Mouse (Mus musculus) neural tube, embryonic 13.5 days (tissue): ENCODE results near the gene D930007J09Rik. TPM values are rescaled to one million over a fixed set of nuclear protein-coding genes. Genes with fewer than 3 reads are reported as not detected.
A peak's percentile ranks its signal among the peaks of the same experiment; 100 is the strongest.

Experiments used
- ATAC-seq: fragments of 200-750 bp; cut with Nextera tagmentation; 2 replicates; pipeline ENCODE4 v1.8.0; 2017; ENCODE audit warnings: low read depth, mild to moderate bottlenecking, moderate TSS enrichment, moderate library complexity
- H3K27ac ChIP-seq: fragments of 300-500 bp; sonication (generic); replicated peaks from 2 replicates; pipeline ENCODE4 v1.5.1; 2015; ENCODE audit warnings: moderate library complexity, mild to moderate bottlenecking, inconsistent platforms
- H3K27me3 ChIP-seq: fragments of 300-500 bp; sonication (generic); 2 replicates; pipeline ENCODE4 v1.6.1; 2015; ENCODE audit warnings: mild to moderate bottlenecking, inconsistent platforms
- H3K36me3 ChIP-seq: fragments of 300-500 bp; sonication (generic); 2 replicates; pipeline ENCODE4 v1.6.1; 2015; ENCODE audit warnings: mild to moderate bottlenecking, inconsistent platforms
- H3K4me1 ChIP-seq: fragments of 300-500 bp; sonication (generic); replicated peaks from 2 replicates; pipeline ENCODE4 v1.6.1; 2015; ENCODE audit warnings: inconsistent platforms
- H3K4me2 ChIP-seq: fragments of 300-500 bp; sonication (generic); 2 replicates; pipeline ENCODE4 v1.6.1; 2015; ENCODE audit warnings: inconsistent platforms, mild to moderate bottlenecking, moderate library complexity
- H3K4me3 ChIP-seq: fragments of 300-500 bp; sonication (generic); 2 replicates; pipeline ENCODE4 v1.5.1; 2015; ENCODE audit warnings: mild to moderate bottlenecking, inconsistent platforms
- H3K9ac ChIP-seq: fragments of 300-500 bp; sonication (generic); 2 replicates; pipeline ENCODE4 v1.6.1; 2015; ENCODE audit warnings: moderate library complexity, mild to moderate bottlenecking, inconsistent platforms
- H3K9me3 ChIP-seq: fragments of 300-500 bp; sonication (generic); 2 replicates; pipeline ENCODE4 v1.6.1; 2016; ENCODE audit warnings: inconsistent platforms
- WGBS: fragments of 180-500 bp; shearing (Covaris S2); methylation state at CpG from one replicate; pipeline ENCODE4 v1.1.7; 2015; 5-methylcytosine and 5-hydroxymethylcytosine counted together
- polyA plus RNA-seq: library from polyadenylated mRNA; unstranded; fragments of >200 nt; fragmentation: Nextera tagmentation; extraction: Ambion mirVana; gene quantifications from 2 replicates; pipeline ENCODE4 v1.2.1, GENCODE M21; 2015

Gene D930007J09Rik
- polyA plus RNA-seq, 1 experiment from 2014 or later: not detected

GRCm38 (mm10) chr13:32806820-32807219 lies 4.2 kb upstream of the D930007J09Rik start:
- Histone ChIP-seq H3K9ac (no peak overlapping the region), H3K27me3 (no peaks in the 10 kb centered on the region), H3K4me2 (no peak overlapping the region), H3K9me3 (no peaks in the 10 kb centered on the region), H3K27ac (no peak overlapping the region), H3K4me3 (no peak overlapping the region), H3K36me3 (peaks cover 41% of the 10 kb centered on the region), H3K4me1 (peaks cover 28% of the 10 kb centered on the region)
- ATAC-seq: no peak
- 73% methylated on average over 7 of the region's 7 CpGs for WGBS

- no peak for ATAC-seq
- H3K27ac ChIP-seq: no peak overlapping the region
- H3K4me1 ChIP-seq: peaks cover 34% of the 10 kb centered on the region
- H3K9me3 ChIP-seq: no peaks in the 10 kb centered on the region
- peaks cover 26% of the 10 kb centered on the region for H3K36me3 ChIP-seq
- peak overlapping the region; percentile 70 for H3K4me2 ChIP-seq
- H3K27me3 ChIP-seq: no peaks in the 10 kb centered on the region
- WGBS: 55% methylated on average over 4 of the region's 4 CpGs
- H3K4me3 ChIP-seq: peak overlapping the region; percentile 89
- peak overlapping the region; percentile 90 for H3K9ac ChIP-seq
Measured at GRCm38 (mm10) chr13:32803701-32804345, 1.2 kb upstream of the D930007J09Rik start.

GRCm38 (mm10) chr13:32801693-32802221 lies 892 bp downstream of the D930007J09Rik start, which contains the start of gene Wrnip1:
TSS of gene Wrnip1 (plus strand) at chr13:32802038.
- Histone ChIP-seq H3K9me3 (no peaks in the 10 kb centered on the region), H3K27me3 (no peaks in the 10 kb centered on the region), H3K27ac (peak within 1 kb of the TSS; percentile 94), H3K4me3 (peak within 1 kb of the TSS; percentile 89), H3K4me1 (peaks cover 31% of the 10 kb centered on the region), H3K4me2 (peak within 1 kb of the TSS; percentile 70), H3K9ac (peak within 1 kb of the TSS; percentile 90), H3K36me3 (peaks cover 8% of the 10 kb centered on the region)
- under 1% methylated on average over 49 of the region's 51 CpGs for WGBS
- ATAC-seq: peak; percentile 99

GRCm38 (mm10) chr13:32800859-32801258 lies 1.8 kb downstream of the D930007J09Rik start:
- no peaks in the 10 kb centered on the region for H3K27me3 ChIP-seq
- peak overlapping the region; percentile 55 for H3K4me2 ChIP-seq
- ATAC-seq: no peak
- peak overlapping the region; percentile 56; the same call in 1 of the 2 replicates for H3K9ac ChIP-seq
- no peaks in the 10 kb centered on the region for H3K9me3 ChIP-seq
- peaks cover 31% of the 10 kb centered on the region for H3K4me1 ChIP-seq
- no peaks in the 10 kb centered on the region for H3K36me3 ChIP-seq
- H3K4me3 ChIP-seq: peak overlapping the region; percentile 89; the same call in 1 of the 2 replicates
- H3K27ac ChIP-seq: peak overlapping the region; percentile 57; the same call in 1 of the 2 replicates

GRCm38 (mm10) chr13:32799131-32799530 lies 3.5 kb downstream of the D930007J09Rik start:
- no peak for ATAC-seq
- Histone ChIP-seq H3K4me2 (no peak overlapping the region), H3K9me3 (no peaks in the 10 kb centered on the region), H3K27ac (no peak overlapping the region), H3K4me3 (no peak overlapping the region), H3K27me3 (no peaks in the 10 kb centered on the region), H3K9ac (no peak overlapping the region), H3K36me3 (no peaks in the 10 kb centered on the region), H3K4me1 (peaks cover 20% of the 10 kb centered on the region)
- WGBS: 84% methylated on average over 2 of the region's 2 CpGs

- no peak for ATAC-seq
- 78% methylated on average over 1 of the region's 1 CpGs for WGBS
Measured at GRCm38 (mm10) chr13:32797085-32797484, 5.6 kb downstream of the D930007J09Rik start.

GRCm38 (mm10) chr13:32795166-32795565 lies 7.5 kb downstream of the D930007J09Rik start:
- no peaks in the 10 kb centered on the region for H3K36me3 ChIP-seq
- no peak overlapping the region for H3K27ac ChIP-seq
- no peaks in the 10 kb centered on the region for H3K4me1 ChIP-seq
- no peaks in the 10 kb centered on the region for H3K27me3 ChIP-seq
- H3K9ac ChIP-seq: no peak overlapping the region
- 89% methylated on average over 5 of the region's 5 CpGs for WGBS
- no peak for ATAC-seq
- H3K4me3 ChIP-seq: no peak overlapping the region
- H3K9me3 ChIP-seq: no peaks in the 10 kb centered on the region
- H3K4me2 ChIP-seq: no peak overlapping the region

More at GRCm38 (mm10) chr13:32797085-32797484, 5.6 kb downstream of the D930007J09Rik start:
- peaks cover 6% of the 10 kb centered on the region; the same call in 1 of the 2 replicates for H3K4me1 ChIP-seq
- H3K36me3 ChIP-seq: no peaks in the 10 kb centered on the region
- H3K27me3 ChIP-seq: no peaks in the 10 kb centered on the region
- no peak overlapping the region for H3K4me2 ChIP-seq
- H3K9ac ChIP-seq: no peak overlapping the region
- H3K27ac ChIP-seq: no peak overlapping the region
- no peaks in the 10 kb centered on the region for H3K9me3 ChIP-seq
- H3K4me3 ChIP-seq: no peak overlapping the region

GRCm38 (mm10) chr13:32794619-32795018 lies 8.0 kb downstream of the D930007J09Rik start:
- Histone ChIP-seq H3K4me3 (no peak overlapping the region), H3K4me2 (no peak overlapping the region), H3K27me3 (no peaks in the 10 kb centered on the region), H3K27ac (no peak overlapping the region), H3K4me1 (no peaks in the 10 kb centered on the region), H3K9me3 (no peaks in the 10 kb centered on the region), H3K9ac (no peak overlapping the region), H3K36me3 (no peaks in the 10 kb centered on the region)
- 63% methylated on average over 2 of the region's 2 CpGs for WGBS
- ATAC-seq: no peak

- Histone ChIP-seq H3K36me3 (no peaks in the 10 kb centered on the region), H3K4me2 (no peak overlapping the region), H3K4me3 (no peak overlapping the region), H3K27ac (no peak overlapping the region), H3K27me3 (no peaks in the 10 kb centered on the region), H3K4me1 (no peaks in the 10 kb centered on the region), H3K9ac (no peak overlapping the region), H3K9me3 (no peaks in the 10 kb centered on the region)
- ATAC-seq: no peak
- WGBS: 81% methylated on average over 4 of the region's 4 CpGs
Measured at GRCm38 (mm10) chr13:32789781-32790180, 12.9 kb downstream of the D930007J09Rik start.

- 86% methylated on average over 2 of the region's 2 CpGs for WGBS
- no peak overlapping the region for H3K9ac ChIP-seq
- H3K36me3 ChIP-seq: no peaks in the 10 kb centered on the region
- no peak for ATAC-seq
- H3K4me2 ChIP-seq: no peak overlapping the region
- no peaks in the 10 kb centered on the region for H3K27me3 ChIP-seq
- H3K4me1 ChIP-seq: no peaks in the 10 kb centered on the region
- H3K4me3 ChIP-seq: no peak overlapping the region
- no peaks in the 10 kb centered on the region for H3K9me3 ChIP-seq
- H3K27ac ChIP-seq: no peak overlapping the region
Measured at GRCm38 (mm10) chr13:32787584-32787983, 15.1 kb downstream of the D930007J09Rik start.

- WGBS: 89% methylated on average over 8 of the region's 8 CpGs
- H3K9ac ChIP-seq: no peak within 1 kb of the TSS
- no peak for ATAC-seq
Measured at GRCm38 (mm10) chr13:32783816-32784215, 18.8 kb downstream of the D930007J09Rik start, which contains the start of gene Mylk4. TSS of gene Mylk4 (minus strand) at chr13:32783954.

GRCm38 (mm10) chr13:32783055-32783454 lies 19.6 kb downstream of the D930007J09Rik start:
- no peak for ATAC-seq
- WGBS: 68% methylated on average over 5 of the region's 5 CpGs

More at GRCm38 (mm10) chr13:32783816-32784215, 18.8 kb downstream of the D930007J09Rik start, which contains the start of gene Mylk4:
- Histone ChIP-seq H3K4me2 (no peak within 1 kb of the TSS), H3K27me3 (no peaks in the 10 kb centered on the region), H3K36me3 (no peaks in the 10 kb centered on the region), H3K9me3 (no peaks in the 10 kb centered on the region), H3K4me1 (no peaks in the 10 kb centered on the region), H3K27ac (no peak within 1 kb of the TSS), H3K4me3 (no peak within 1 kb of the TSS)

More at GRCm38 (mm10) chr13:32783055-32783454, 19.6 kb downstream of the D930007J09Rik start:
- H3K4me2 ChIP-seq: no peak overlapping the region
- no peaks in the 10 kb centered on the region for H3K36me3 ChIP-seq
- no peak overlapping the region for H3K27ac ChIP-seq
- no peak overlapping the region for H3K4me3 ChIP-seq
- no peaks in the 10 kb centered on the region for H3K4me1 ChIP-seq
- no peak overlapping the region for H3K9ac ChIP-seq
- no peaks in the 10 kb centered on the region for H3K9me3 ChIP-seq
- H3K27me3 ChIP-seq: no peaks in the 10 kb centered on the region
